Mouse (Mus musculus) forebrain, postnatal 0 days (tissue): ENCODE results near the gene Cbx6. TPM values are rescaled to one million over a fixed set of nuclear protein-coding genes. Genes with fewer than 3 reads are reported as not detected.
"Not testable (repeated sequence)": the region's sequence is repeated elsewhere in the genome, so short reads cannot be mapped to it uniquely, and the experiment has no call there.

Source experiments
- ATAC-seq: fragments of 200-750 bp; cut with Nextera tagmentation; 2 replicates; pipeline ENCODE4 v1.8.0; 2017; ENCODE audit warnings: mild to moderate bottlenecking, moderate library complexity
- DNase-seq: peaks from one replicate; pipeline ENCODE4 v3.0.0-alpha.2; 2015
- H3K27ac ChIP-seq: fragments of 300-500 bp; sonication (generic); 2 replicates; pipeline ENCODE4 v1.5.1; 2014; ENCODE audit warnings: low read depth, mild to moderate bottlenecking, antibody characterized with exemption, low read length, moderate library complexity, mixed read lengths
- H3K27me3 ChIP-seq: fragments of 300-500 bp; sonication (generic); 2 replicates; pipeline ENCODE4 v1.6.1; 2014; ENCODE audit warnings: mild to moderate bottlenecking, low read length, mixed read lengths; ENCODE audit not compliant: insufficient read depth
- H3K36me3 ChIP-seq: fragments of 300-500 bp; sonication (generic); 2 replicates; pipeline ENCODE4 v1.6.1; 2014; ENCODE audit warnings: mild to moderate bottlenecking, moderate library complexity; ENCODE audit not compliant: insufficient read depth
- H3K4me1 ChIP-seq: fragments of 300-500 bp; sonication (generic); 2 replicates; pipeline ENCODE4 v1.6.1; 2014; ENCODE audit warnings: antibody characterized with exemption; ENCODE audit not compliant: insufficient read depth
- H3K4me2 ChIP-seq: fragments of 300-500 bp; sonication (generic); 2 replicates; pipeline ENCODE4 v1.6.1; 2014; ENCODE audit warnings: low read depth, mild to moderate bottlenecking, moderate library complexity
- H3K4me3 ChIP-seq: fragments of 300-500 bp; sonication (generic); 2 replicates; pipeline ENCODE4 v1.5.1; 2014; ENCODE audit warnings: low read depth, low read length, mixed read lengths
- H3K9ac ChIP-seq: fragments of 300-500 bp; sonication (generic); 2 replicates; pipeline ENCODE4 v1.6.1; 2014; ENCODE audit warnings: mild to moderate bottlenecking
- H3K9me3 ChIP-seq: fragments of 300-500 bp; sonication (generic); 2 replicates; pipeline ENCODE4 v1.6.1; 2016; ENCODE audit warnings: low read length
- CTCF ChIP-seq: sonication (generic); IDR thresholded peaks from 2 replicates; pipeline ENCODE4 v1.5.1; 2016; ENCODE audit warnings: antibody characterized with exemption, control low read depth, low read depth
- WGBS: fragments of 180-500 bp; shearing (Covaris S2); extraction: QIAGEN DNeasy Blood & Tissue Kit; methylation state at CpG from one replicate; pipeline ENCODE4 v1.1.7; 2014; 5-methylcytosine and 5-hydroxymethylcytosine counted together
- polyA plus RNA-seq: library from polyadenylated mRNA; unstranded; fragments of >200 nt; fragmentation: Nextera tagmentation; extraction: Ambion mirVana; gene quantifications from 2 replicates; pipeline ENCODE4 v1.2.1, GENCODE M21; 2015
- total RNA-seq: library from RNA; depleted of rRNA; stranded (reverse); fragments of >200 nt; gene quantifications from 2 replicates; pipeline ENCODE4 v1.2.3, GENCODE M21; 2014

Gene Cbx6
- total and polyA plus RNA-seq, 2 experiments from 2014 or later = 53.8 to 86.8 TPM

DNA sequence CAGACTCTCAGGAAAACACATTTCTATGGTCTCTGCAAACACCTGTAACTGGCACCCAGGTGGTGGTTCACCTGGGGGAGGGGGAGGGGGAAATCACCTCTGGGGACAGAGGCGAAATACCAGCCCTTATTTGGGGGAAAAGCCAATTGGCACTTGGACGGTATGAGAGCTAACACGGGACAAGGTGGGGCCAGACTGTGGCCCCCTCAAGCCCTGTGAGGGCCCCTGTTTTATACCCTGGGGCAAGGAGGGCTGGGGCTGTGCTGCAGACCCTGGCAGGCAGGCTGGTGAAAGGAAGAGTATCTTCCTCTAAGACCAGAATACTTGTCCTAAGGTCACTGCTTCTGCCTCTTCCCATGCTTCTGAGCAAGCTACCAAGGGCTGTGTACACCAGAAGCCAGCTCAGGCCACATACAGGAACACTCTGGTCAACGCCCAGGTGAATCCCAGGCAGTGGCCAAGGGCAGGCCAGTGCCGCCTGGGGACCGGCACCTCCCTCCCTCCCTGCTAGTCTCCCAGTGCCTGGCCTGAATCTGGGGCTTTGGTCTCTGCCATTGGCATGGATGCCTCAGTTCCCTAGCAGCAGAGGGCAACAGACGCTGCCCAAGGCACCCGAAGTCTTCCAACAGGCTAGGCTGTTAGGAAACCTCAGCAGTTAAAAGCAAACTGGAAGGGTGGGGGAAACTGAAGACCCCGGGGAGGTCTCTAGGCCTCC, 8.1 kb downstream of the Cbx6 start:
- no peak overlapping the region for H3K27ac ChIP-seq
- H3K4me1 ChIP-seq = no peaks in the 10 kb centered on the region
- DNase-seq = no peak
- H3K4me3 ChIP-seq = no peak overlapping the region
- no peaks in the 10 kb centered on the region for H3K27me3 ChIP-seq
- ATAC-seq = no peak
- no peaks in the 10 kb centered on the region for H3K9me3 ChIP-seq
- 0 out of 2 replicates have a peak overlapping the region, but pooled peaks have one; percentile 1 for H3K9ac ChIP-seq
- H3K4me2 ChIP-seq = no peak overlapping the region
- peaks cover 29% of the 10 kb centered on the region for H3K36me3 ChIP-seq
- WGBS = 78% methylated on average over 9 of the region's 9 CpGs
- no peak for TF ChIP-seq CTCF

DNA sequence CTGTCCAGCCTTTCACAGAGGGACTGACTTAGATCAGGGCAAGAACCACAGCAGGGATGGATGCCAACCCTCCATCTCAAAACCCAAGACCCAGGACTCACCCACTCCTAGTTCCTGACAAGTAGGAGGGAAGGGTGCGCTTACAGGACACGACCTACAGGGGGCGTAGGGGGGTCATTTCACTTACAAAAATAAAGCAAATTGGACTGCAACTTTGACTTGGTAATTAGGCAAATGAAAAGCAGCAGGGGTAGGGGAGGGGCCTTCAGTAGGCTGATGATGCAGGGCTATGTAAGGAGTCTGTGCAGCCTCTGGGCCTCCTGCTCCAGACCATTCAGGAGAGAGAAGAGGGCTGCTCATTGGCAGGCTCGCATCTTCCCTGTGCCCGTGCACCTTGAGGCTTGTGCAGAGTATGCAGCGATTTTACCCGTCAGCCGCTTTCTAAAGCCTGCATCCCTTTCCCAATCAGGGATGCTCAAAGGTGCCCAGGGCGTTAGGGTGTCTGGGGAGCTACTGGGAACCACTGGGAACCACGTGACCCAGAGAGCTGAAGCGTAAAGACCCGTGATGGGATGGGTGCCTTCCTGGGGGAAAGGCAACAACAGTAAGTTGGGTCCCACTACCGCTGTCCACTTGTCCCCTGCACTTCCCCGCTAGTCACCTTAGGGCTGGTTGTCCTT, 9.2 kb downstream of the Cbx6 start:
- Histone ChIP-seq H3K9me3 (no peaks in the 10 kb centered on the region), H3K4me2 (no peak overlapping the region), H3K4me3 (no peak overlapping the region), H3K4me1 (no peaks in the 10 kb centered on the region), H3K27ac (no peak overlapping the region), H3K27me3 (no peaks in the 10 kb centered on the region), H3K9ac (no peak overlapping the region), H3K36me3 (peaks cover 29% of the 10 kb centered on the region)
- peak; percentile 64 for DNase-seq
- peak; percentile 73 for TF ChIP-seq CTCF
- peak; percentile 47 for ATAC-seq
- WGBS = 51% methylated on average over 14 of the region's 14 CpGs

DNA sequence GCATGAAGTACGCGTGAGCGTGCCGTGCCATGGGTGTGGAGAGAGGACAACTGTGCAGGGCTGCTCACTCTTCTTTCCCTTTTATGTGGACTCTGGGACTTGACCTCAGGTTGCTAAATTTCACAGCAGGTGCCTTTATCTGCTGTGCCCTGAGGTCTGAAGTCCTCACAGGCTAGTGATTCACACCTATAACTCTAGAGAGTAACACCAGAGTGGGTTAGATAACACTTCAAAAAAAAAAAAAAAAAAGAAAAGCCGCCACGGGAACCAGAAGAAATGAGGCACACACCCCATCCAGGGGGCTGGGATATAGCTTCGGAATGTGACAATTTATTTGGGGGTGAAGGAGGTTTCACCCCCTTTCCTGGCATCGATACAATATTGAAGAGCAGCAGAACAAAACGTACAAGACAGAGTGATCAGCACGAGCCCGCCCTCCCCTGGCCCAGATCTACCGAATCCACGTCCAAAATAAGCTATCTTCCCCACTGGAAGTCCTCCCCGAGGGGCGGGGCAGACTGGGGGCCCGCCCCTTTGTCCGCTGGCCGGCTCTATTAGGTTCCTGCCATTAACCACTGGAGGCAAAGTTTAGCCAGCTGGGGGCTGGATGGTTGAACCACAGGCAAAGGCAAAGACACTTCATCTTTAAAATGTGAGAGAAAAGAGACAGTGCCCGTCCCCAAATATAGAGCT, 10.8 kb downstream of the Cbx6 start:
- Histone ChIP-seq H3K27ac (no peak overlapping the region), H3K4me2 (no peak overlapping the region), H3K9me3 (no peaks in the 10 kb centered on the region), H3K9ac (no peak overlapping the region), H3K4me3 (no peak overlapping the region), H3K36me3 (peaks cover 22% of the 10 kb centered on the region), H3K27me3 (no peaks in the 10 kb centered on the region), H3K4me1 (no peaks in the 10 kb centered on the region)
- no peak for TF ChIP-seq CTCF
- 68% methylated on average over 19 of the region's 19 CpGs for WGBS
- no peak for DNase-seq
- no peak for ATAC-seq

DNA sequence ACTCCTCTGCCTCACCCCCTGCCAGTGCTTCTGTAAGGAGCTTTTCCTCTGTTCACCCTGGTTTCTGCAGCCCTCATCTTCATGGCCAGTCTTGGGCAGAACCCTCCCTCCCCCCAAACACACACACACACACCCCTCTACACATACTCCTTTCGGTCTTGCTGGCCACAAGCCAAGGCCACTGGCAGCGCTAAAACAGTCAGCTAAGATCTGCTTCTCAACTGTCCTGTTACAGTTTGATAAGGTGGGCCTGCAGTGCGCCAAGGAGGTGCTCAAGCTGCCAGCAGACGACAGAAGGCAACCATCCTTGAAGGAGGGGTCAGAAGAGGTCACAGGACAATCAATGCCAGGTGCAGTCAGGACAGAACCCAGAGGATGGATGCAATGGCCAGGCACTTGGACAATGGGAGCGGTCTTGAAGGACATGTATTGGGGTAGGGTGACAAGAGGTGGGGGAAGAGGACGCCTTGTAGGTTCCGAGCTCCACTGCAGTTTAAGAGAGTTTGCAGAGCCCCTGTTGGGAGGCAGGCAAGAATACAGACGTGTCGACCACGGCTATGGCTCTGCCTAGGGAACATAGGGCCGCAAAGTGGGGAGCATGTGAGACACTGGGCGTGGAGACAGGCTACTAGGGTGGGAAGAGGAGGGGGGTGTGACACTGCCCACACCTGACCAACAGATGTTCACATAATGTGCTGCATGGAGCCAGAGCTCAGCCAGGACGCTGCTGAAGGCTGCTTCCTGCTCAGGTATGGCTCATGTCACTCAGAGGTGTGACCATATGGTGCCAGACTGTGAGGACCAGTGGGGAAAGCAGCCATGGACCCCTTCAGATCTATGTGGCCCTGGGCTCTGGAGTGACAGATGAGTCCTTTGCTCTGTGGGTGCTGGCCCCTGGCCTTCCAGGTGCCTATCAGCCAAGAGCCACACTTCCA, 12.0 kb downstream of the Cbx6 start:
- Histone ChIP-seq H3K4me1 (no peaks in the 10 kb centered on the region), H3K36me3 (peaks cover 12% of the 10 kb centered on the region), H3K9me3 (no peaks in the 10 kb centered on the region), H3K27me3 (no peaks in the 10 kb centered on the region), H3K9ac (no peak overlapping the region), H3K4me2 (no peak overlapping the region), H3K27ac (no peak overlapping the region), H3K4me3 (no peak overlapping the region)
- DNase-seq (no peak), ATAC-seq (no peak)
- 73% methylated on average over 13 of the region's 13 CpGs for WGBS
- no peak for TF ChIP-seq CTCF

DNA sequence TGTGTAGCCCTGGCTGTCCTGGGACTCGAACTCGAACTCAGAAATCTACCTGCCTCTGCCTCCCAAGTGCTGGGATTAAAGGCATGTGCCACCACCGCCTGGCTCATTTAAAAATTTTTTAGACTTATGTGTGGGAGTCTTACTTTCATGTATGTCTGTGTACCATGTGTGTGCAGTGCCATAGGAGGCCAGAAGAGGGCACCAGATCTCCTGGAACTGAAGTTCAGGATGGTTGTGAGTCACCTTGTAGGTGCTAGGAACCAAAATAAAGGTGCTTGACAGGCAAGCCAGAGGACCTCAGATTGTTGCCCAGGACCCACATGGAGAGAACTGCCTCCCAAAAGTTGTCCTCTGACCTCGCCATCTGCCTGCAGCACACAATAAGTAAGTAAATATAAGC, 16.2 kb downstream of the Cbx6 start:
- H3K27me3 ChIP-seq = no peaks in the 10 kb centered on the region
- H3K9me3 ChIP-seq = no peaks in the 10 kb centered on the region
- no peaks in the 10 kb centered on the region for H3K4me1 ChIP-seq
- H3K27ac ChIP-seq = no peak overlapping the region
- peak; percentile 34 for TF ChIP-seq CTCF
- no peak overlapping the region for H3K9ac ChIP-seq
- ATAC-seq (no peak), DNase-seq (no peak)
- no peak overlapping the region for H3K4me2 ChIP-seq
- H3K36me3 ChIP-seq = peaks cover 6% of the 10 kb centered on the region
- no peak overlapping the region for H3K4me3 ChIP-seq
- WGBS = 87% methylated on average over 4 of the region's 4 CpGs

DNA sequence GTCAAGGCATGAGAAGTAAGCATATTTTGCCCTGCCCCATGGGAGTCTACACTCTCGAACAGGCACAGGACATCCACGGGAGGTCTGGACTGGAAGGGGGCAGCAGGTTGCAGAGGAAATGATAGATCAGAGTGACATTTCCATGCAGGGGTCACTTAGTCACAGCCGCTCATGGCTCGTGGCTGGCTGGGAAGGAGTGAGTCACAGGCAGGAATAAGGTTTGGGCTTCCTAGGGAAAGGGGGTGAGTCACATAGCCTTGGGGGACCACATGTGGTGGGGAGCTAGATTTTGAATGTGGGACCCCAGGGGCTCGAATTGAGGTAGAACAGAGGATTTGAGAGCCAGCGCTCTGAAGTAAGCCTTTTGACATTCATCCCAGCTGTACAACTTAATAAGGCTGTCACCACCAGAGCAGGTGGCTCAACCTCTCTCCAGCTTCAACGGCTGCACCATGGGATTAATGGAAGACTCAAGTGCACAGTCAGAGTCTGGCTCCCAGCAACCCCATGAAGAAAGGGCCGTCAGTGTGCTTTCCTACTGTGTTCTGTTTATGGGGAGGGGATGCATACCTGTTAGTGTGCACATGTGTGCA, 20.7 kb downstream of the Cbx6 start:
- 51% methylated on average over 8 of the region's 8 CpGs for WGBS

DNA sequence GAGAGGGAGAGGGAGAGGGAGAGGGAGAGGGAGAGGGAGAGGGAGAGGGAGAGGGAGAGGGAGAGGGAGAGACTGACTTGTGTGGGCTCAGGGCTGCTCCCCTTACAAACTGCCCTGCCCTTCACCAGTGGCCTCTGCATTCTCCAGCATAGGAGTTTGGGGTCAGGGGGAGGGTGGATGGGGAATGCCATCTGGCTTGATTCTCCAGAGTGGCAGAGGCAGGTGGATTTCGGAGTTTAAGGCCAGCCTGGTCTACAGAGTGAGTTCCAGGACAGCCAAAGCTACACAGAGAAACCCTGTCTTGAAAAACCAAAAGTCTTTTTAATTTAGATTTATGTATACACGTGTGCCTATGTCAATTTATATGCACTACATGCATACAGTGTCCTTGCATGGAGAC, 21.6 kb downstream of the Cbx6 start:
- H3K4me3 ChIP-seq, H3K36me3 ChIP-seq, H3K27ac ChIP-seq, DNase-seq, H3K9ac ChIP-seq, H3K4me2 ChIP-seq, H3K27me3 ChIP-seq, H3K4me1 ChIP-seq, ATAC-seq, H3K9me3 ChIP-seq: not testable (repeated sequence)
- WGBS = 70% methylated on average over 2 of the region's 2 CpGs

More for the DNA sequence above, 20.7 kb downstream of the Cbx6 start:
- Histone ChIP-seq H3K4me2 (no peak overlapping the region), H3K9ac (no peak overlapping the region), H3K9me3 (no peaks in the 10 kb centered on the region), H3K27ac (no peak overlapping the region), H3K4me1 (no peaks in the 10 kb centered on the region), H3K27me3 (no peaks in the 10 kb centered on the region; the same call in 1 of the 2 replicates), H3K4me3 (no peak overlapping the region), H3K36me3 (no peaks in the 10 kb centered on the region)
- DNase-seq = no peak
- ATAC-seq = no peak
- TF ChIP-seq CTCF = no peak
